Mouse (Mus musculus) liver, embryonic 12.5 days (tissue): Measurements from ENCODE around the gene Hcfc1r1. TPM values are rescaled to one million over a fixed set of nuclear protein-coding genes. Genes with fewer than 3 reads are reported as not detected.

Experiments used
- ATAC-seq: fragments of 200-750 bp; cut with Nextera tagmentation; 2 replicates; pipeline ENCODE4 v1.8.0; 2017; ENCODE audit warnings: moderate number of reproducible peaks, mild to moderate bottlenecking, moderate library complexity
- H3K27ac ChIP-seq: fragments of 300-500 bp; sonication (generic); 2 replicates; pipeline ENCODE4 v1.5.1; 2016; ENCODE audit warnings: mild to moderate bottlenecking
- H3K27me3 ChIP-seq: fragments of 300-500 bp; sonication (generic); replicated peaks from 2 replicates; pipeline ENCODE4 v1.6.1; 2016; ENCODE audit warnings: mild to moderate bottlenecking, moderate library complexity
- H3K36me3 ChIP-seq: fragments of 300-500 bp; sonication (generic); 2 replicates; pipeline ENCODE4 v1.6.1; 2016; ENCODE audit warnings: mild to moderate bottlenecking, moderate library complexity
- H3K4me1 ChIP-seq: fragments of 300-500 bp; sonication (generic); 2 replicates; pipeline ENCODE4 v1.6.1; 2016
- H3K4me2 ChIP-seq: fragments of 300-500 bp; sonication (generic); 2 replicates; pipeline ENCODE4 v1.6.1; 2016; ENCODE audit warnings: mild to moderate bottlenecking, moderate library complexity
- H3K4me3 ChIP-seq: fragments of 300-500 bp; sonication (generic); 2 replicates; pipeline ENCODE4 v1.5.1; 2016; ENCODE audit warnings: mild to moderate bottlenecking, moderate library complexity
- H3K9ac ChIP-seq: fragments of 300-500 bp; sonication (generic); 2 replicates; pipeline ENCODE4 v1.6.1; 2016; ENCODE audit warnings: mild to moderate bottlenecking, moderate library complexity
- H3K9me3 ChIP-seq: fragments of 300-500 bp; sonication (generic); replicated peaks from 2 replicates; pipeline ENCODE4 v1.6.1; 2016; ENCODE audit warnings: mild to moderate bottlenecking, moderate library complexity
- WGBS: fragments of 180-500 bp; shearing (Covaris S2); methylation state at CpG from one replicate; pipeline ENCODE4 v1.1.7; 2016; ENCODE audit not compliant: insufficient replicate concordance; 5-methylcytosine and 5-hydroxymethylcytosine counted together
- polyA plus RNA-seq: library from polyadenylated mRNA; unstranded; fragments of >200 nt; fragmentation: Nextera tagmentation; extraction: Ambion mirVana; gene quantifications from 2 replicates; pipeline ENCODE4 v1.2.1, GENCODE M21; 2016

Hcfc1r1 gene
- polyA plus RNA-seq = 23.6 and 25.5 TPM in 2 replicates

DNA sequence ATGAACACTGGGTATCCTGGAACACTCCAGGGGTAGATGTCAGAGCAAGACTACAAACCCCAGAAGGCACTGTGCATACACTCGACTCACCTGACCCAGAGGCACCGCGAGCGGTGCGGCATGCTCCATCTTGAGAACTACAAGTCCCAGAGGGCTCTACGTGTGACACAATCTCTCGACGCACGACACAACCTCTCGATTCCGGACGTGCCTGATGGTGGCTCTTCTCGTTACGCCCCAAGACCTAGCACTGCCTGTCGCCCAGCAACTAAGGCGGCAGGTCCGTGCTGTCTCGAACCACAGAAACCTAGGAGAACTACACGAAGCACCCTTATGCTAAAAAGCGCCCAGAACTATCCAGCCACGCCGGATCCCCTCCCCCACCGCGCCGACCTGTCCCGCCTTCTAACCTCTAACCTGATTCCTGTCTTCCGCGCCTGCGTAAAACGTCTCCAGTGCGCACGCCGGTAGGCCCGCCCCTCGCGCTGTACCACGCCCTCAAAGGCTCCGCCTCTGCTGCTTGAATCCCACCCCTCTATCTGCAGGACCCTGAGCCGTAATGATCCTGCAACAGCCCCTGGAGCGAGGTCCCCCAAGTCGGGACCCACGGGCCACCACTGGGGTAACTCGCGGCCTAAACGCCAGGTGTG lies at the start of gene Hcfc1r1, which contains the start of gene Thoc6:
Hcfc1r1 (plus strand) TSS at position 173 of the 650 bp plus-strand sequence.
Thoc6 (minus strand) TSS at position 459 of the 650 bp plus-strand sequence.
- H3K4me3 ChIP-seq = peak within 1 kb of the TSS; percentile 65
- peaks cover 57% of the 10 kb centered on the region for H3K4me1 ChIP-seq
- peak within 1 kb of the TSS; percentile 72 for H3K4me2 ChIP-seq
- H3K9me3 ChIP-seq = no peaks in the 10 kb centered on the region
- H3K27ac ChIP-seq = peak within 1 kb of the TSS; percentile 55
- peak; percentile 95 for ATAC-seq
- H3K36me3 ChIP-seq = peaks cover 21% of the 10 kb centered on the region
- peak within 1 kb of the TSS; percentile 64 for H3K9ac ChIP-seq
- H3K27me3 ChIP-seq = peaks cover 40% of the 10 kb centered on the region
- WGBS = under 1% methylated on average over 45 of the region's 45 CpGs

DNA sequence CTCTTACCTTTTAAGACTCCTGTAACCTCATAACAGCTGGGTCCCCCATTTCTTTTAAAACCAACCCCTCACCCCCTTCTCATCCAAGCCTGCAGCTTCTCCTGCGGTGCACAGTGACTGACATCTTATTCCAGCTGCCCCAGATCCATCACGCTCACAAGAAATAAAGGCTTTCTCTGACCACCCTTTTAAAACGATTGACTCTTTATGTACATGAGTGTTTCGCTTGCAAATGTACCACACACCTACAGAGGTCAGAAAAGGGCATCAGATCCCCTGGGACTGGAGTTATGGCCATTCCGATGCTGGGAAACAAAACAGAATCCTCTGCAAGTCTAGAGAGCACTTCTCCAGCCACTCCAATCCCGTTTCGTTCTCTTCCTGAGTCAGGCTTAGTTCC lies 45.6 kb upstream of the Hcfc1r1 start:
- H3K27me3 ChIP-seq = peaks cover 30% of the 10 kb centered on the region
- H3K9ac ChIP-seq = no peak overlapping the region
- no peak overlapping the region for H3K4me3 ChIP-seq
- H3K4me1 ChIP-seq = no peaks in the 10 kb centered on the region
- 34% methylated on average over 7 of the region's 7 CpGs for WGBS
- ATAC-seq = no peak
- no peak overlapping the region for H3K27ac ChIP-seq
- H3K9me3 ChIP-seq = no peaks in the 10 kb centered on the region
- H3K4me2 ChIP-seq = no peak overlapping the region
- H3K36me3 ChIP-seq = no peaks in the 10 kb centered on the region

DNA sequence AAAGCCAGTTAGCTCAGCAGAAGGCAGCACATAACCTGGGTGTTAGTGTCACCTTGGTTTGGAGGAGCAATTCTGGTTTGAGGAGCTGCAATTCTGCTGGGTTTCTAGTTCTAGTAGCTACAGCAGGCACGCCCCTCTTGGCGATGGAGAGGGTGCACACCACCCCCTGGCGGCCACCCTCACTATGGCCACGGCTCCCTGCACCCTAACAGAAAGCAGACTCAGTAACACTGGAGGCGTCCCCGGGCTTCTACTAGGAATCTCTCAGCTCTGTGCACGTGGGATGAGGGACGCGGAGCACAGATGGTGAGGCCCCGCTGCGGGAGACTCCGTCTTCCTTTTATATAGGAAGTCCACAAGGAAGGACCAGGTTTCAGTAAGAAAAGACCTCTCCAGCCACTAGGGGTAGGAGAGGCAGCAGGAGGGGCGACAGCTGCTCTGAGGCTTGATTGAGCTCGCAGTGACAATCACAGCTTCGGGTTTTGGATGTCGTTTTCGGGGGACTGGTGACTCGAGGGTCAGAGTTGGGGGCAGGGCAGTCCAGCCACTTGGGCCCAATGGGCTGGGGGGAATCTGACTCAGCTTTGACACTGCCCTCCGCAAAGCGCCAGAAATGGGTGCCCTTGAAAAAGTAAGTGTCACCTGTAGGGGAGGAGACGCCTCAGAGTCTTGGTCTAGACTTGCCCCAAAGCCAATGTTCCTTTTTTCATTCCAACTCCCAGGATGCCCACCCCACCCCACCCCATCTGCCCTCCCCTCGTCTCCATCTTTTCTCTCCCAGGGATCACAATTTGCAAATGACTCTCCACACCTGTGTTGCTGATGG lies 43.0 kb upstream of the Hcfc1r1 start:
- no peak overlapping the region for H3K9ac ChIP-seq
- 10% methylated on average over 22 of the region's 22 CpGs for WGBS
- H3K4me3 ChIP-seq = no peak overlapping the region
- no peak overlapping the region for H3K27ac ChIP-seq
- H3K4me2 ChIP-seq = peak overlapping the region; percentile 46
- H3K27me3 ChIP-seq = peaks cover 43% of the 10 kb centered on the region
- peak; percentile 64; the same call in 1 of the 2 replicates for ATAC-seq
- no peaks in the 10 kb centered on the region for H3K9me3 ChIP-seq
- H3K36me3 ChIP-seq = no peaks in the 10 kb centered on the region
- H3K4me1 ChIP-seq = no peaks in the 10 kb centered on the region

DNA sequence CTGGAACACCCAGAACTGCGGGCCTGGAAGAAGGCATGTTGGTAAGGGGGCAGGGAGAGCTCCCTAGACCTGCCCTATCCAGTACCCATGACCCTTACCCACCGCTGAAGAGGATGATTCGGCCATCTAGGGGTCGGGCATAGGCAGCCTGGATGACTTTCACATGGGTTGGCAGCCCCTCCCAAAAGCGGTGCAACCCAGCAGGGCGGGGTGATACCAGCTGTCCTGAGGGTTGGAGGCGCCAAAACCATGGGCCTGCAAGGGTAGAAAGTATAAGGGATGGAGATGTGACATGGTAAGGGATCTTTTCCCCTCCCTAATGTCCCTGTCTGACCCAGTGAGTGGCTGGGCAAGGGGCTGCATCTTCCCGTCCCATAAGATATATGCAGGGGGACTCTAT lies 42.2 kb upstream of the Hcfc1r1 start:
- H3K36me3 ChIP-seq = no peaks in the 10 kb centered on the region
- H3K27ac ChIP-seq = no peak overlapping the region
- H3K9ac ChIP-seq = no peak overlapping the region
- 54% methylated on average over 8 of the region's 8 CpGs for WGBS
- no peak for ATAC-seq
- no peak overlapping the region for H3K4me2 ChIP-seq
- peaks cover 51% of the 10 kb centered on the region for H3K27me3 ChIP-seq
- no peaks in the 10 kb centered on the region for H3K4me1 ChIP-seq
- no peak overlapping the region for H3K4me3 ChIP-seq
- H3K9me3 ChIP-seq = no peaks in the 10 kb centered on the region

DNA sequence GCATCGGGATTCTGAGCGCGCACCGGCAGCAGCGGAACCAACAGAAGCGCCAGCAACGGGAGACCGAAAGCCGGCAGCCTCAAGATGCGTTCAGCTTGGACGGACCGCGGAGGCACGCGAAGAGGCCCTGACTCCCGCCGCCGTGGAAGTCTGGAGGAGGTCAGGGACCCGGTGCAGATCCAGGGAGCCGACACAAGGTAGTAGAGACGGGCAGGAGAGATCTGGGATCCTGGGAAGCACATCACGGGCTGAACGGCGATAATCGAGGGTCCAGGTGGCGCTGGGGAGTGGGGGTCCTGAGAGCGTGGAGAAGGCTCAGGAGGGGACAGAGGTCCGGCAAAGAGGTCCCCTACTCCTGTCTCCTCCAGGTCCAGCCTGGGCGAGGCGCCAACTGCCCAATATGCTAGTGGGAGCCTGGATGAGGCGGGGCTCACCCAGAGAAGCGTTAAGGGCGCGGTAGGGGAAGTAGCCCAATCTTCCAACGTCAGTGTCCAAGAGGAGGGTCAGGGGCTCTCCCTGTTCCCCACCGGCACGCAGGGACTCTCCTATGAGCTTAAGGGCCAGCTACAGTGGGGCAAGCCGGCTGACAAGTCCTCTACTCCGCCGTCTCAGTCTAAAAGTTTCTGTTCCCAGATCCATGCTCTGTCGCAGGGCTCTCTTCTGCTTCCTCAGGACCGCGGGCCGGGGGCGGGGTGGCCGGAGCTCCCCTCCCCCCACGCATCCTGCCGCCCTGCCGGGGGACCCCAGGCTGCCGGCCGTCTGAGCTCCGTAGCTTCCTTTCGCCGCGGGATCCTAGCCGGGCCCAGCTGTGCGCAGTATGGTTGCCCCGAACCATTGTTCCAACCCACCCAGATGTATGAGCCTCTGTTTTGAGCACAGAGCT lies 28.5 kb upstream of the Hcfc1r1 start, which contains the start of gene Mmp25:
Mmp25 (minus strand) TSS at position 665 of the 883 bp plus-strand sequence.
- H3K27me3 ChIP-seq = peaks cover 56% of the 10 kb centered on the region
- peak within 1 kb of the TSS; percentile 44 for H3K4me3 ChIP-seq
- no peaks in the 10 kb centered on the region for H3K36me3 ChIP-seq
- no peak within 1 kb of the TSS for H3K27ac ChIP-seq
- WGBS = 1% methylated on average over 58 of the region's 58 CpGs
- no peak for ATAC-seq
- no peaks in the 10 kb centered on the region for H3K4me1 ChIP-seq
- no peaks in the 10 kb centered on the region for H3K9me3 ChIP-seq
- H3K9ac ChIP-seq = peak within 1 kb of the TSS; percentile 9; the same call in 1 of the 2 replicates
- peak within 1 kb of the TSS; percentile 64 for H3K4me2 ChIP-seq

DNA sequence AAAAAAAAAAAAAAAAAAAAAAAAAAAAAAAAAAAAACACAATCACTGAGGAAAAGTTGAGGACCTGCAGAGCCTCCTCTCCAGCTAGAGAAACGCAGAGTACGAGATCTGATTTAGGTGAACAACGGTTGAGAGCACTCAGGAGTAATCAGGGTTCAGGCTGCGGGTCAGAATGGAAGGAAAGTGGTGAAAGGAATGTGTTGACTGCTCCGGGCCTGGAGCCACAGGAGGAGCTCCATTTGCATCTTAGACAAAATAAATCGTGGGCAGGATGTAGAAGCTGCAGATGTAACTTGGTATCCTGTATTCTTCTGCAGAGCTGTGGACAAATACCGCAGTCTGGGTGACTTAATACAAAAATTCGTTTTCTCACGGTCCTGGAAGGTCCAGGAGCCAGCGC lies 27.5 kb upstream of the Hcfc1r1 start:
- no peaks in the 10 kb centered on the region for H3K4me1 ChIP-seq
- peaks cover 57% of the 10 kb centered on the region for H3K27me3 ChIP-seq
- no peak for ATAC-seq
- H3K4me2 ChIP-seq = no peak overlapping the region
- H3K27ac ChIP-seq = no peak overlapping the region
- no peaks in the 10 kb centered on the region for H3K9me3 ChIP-seq
- H3K4me3 ChIP-seq = no peak overlapping the region
- WGBS = 42% methylated on average over 10 of the region's 10 CpGs
- H3K9ac ChIP-seq = no peak overlapping the region
- no peaks in the 10 kb centered on the region for H3K36me3 ChIP-seq

DNA sequence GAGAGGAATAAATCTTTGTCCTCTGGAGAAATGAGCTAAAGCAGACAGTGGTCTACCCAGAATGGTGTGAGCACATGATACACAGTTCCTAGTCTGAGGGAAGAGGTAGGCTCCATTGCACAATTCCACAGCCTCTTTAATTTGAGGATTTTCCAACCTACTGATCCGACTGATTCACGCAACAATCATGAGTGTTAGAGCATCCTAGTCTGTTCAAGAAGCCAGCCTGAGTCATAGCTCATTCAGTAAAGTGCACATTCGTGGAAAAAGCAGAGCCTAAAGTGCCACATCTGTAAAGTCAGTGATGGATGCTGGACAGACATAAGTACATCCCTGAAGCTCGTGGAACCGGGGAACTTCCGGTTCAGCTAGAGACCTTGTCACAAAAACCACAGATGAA lies 22.0 kb upstream of the Hcfc1r1 start:
- no peak overlapping the region for H3K9ac ChIP-seq
- WGBS = 63% methylated on average over 6 of the region's 6 CpGs
- H3K4me2 ChIP-seq = no peak overlapping the region
- H3K27ac ChIP-seq = no peak overlapping the region
- no peak for ATAC-seq
- no peaks in the 10 kb centered on the region for H3K36me3 ChIP-seq
- peaks cover 26% of the 10 kb centered on the region for H3K27me3 ChIP-seq
- no peaks in the 10 kb centered on the region for H3K9me3 ChIP-seq
- H3K4me1 ChIP-seq = no peaks in the 10 kb centered on the region
- H3K4me3 ChIP-seq = no peak overlapping the region

DNA sequence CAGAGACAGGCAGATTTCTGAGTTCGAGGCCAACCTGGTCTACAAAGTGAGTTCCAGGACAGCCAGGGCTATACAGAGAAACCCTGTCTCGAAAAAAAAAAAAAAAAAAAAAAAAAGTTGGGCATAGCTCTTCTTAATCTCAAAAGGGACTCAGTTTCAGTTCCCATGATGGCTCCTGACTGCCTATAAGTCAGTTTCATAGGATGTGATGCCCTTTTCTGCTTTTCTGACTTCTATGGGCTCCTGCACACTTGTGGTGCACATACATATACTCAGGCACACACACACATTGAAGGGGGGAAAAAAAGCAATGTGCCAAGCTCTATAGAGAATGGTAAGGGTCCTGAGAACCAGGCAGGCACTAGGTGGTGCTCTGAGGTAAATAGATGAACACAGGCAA lies 20.1 kb upstream of the Hcfc1r1 start:
- Histone ChIP-seq H3K9ac (no peak overlapping the region), H3K4me2 (no peak overlapping the region), H3K9me3 (no peaks in the 10 kb centered on the region), H3K4me1 (no peaks in the 10 kb centered on the region), H3K27me3 (peaks cover 24% of the 10 kb centered on the region; the same call in 1 of the 2 replicates), H3K36me3 (no peaks in the 10 kb centered on the region), H3K4me3 (no peak overlapping the region), H3K27ac (no peak overlapping the region)
- 32% methylated on average over 2 of the region's 2 CpGs for WGBS
- ATAC-seq = no peak

DNA sequence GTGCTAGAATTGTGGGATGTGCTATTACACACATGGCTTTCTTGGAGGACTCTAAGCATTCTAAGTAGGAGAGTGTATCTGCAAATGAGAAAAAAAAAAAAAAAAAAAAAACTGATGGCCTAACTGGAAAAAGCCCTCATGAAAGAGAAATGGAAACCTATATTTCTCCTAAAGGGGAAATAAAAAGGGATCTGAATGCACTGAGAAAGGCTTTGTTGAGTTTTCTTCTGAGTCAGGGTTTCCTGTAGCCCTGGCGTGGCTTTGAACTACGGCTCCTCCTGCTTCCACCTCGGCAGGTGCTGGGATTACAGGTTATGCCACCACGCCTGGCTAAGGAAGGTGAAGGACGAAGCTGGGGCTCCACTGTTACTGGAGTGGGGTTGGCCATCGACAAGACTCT lies 19.4 kb upstream of the Hcfc1r1 start:
- H3K9me3 ChIP-seq = no peaks in the 10 kb centered on the region
- WGBS = 37% methylated on average over 6 of the region's 6 CpGs

DNA sequence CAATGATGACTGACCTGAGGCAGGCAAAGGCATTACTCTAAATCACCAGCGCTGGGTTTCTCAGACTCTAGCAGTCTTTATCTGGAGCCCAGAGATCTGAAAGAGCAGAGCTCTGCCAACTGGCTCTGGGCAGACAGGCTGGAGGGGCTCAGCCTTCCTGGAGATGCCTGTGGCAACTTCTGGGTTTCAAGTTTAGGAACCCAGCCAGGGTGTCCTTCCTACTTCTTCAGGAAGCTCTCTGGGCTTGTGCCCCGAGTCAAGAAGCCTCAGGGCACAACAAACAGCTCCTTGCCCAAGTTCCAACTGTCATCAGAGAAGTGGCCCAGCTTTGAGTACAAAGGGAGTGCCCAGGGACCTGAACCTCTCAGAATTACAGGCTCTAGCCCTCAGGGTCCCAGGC lies 19.0 kb upstream of the Hcfc1r1 start:
- no peaks in the 10 kb centered on the region for H3K36me3 ChIP-seq
- H3K27me3 ChIP-seq = peaks cover 32% of the 10 kb centered on the region
- no peak overlapping the region for H3K27ac ChIP-seq
- WGBS = 33% methylated on average over 2 of the region's 2 CpGs
- no peak overlapping the region for H3K4me3 ChIP-seq
- no peak overlapping the region for H3K4me2 ChIP-seq
- no peak overlapping the region for H3K9ac ChIP-seq
- no peak for ATAC-seq
- H3K4me1 ChIP-seq = no peaks in the 10 kb centered on the region
- no peaks in the 10 kb centered on the region for H3K9me3 ChIP-seq

More for the DNA sequence above, 19.4 kb upstream of the Hcfc1r1 start:
- Histone ChIP-seq H3K27me3 (peaks cover 29% of the 10 kb centered on the region; the same call in 1 of the 2 replicates), H3K4me1 (no peaks in the 10 kb centered on the region), H3K27ac (no peak overlapping the region), H3K36me3 (no peaks in the 10 kb centered on the region), H3K9ac (no peak overlapping the region), H3K4me3 (no peak overlapping the region), H3K4me2 (no peak overlapping the region)
- ATAC-seq = no peak

DNA sequence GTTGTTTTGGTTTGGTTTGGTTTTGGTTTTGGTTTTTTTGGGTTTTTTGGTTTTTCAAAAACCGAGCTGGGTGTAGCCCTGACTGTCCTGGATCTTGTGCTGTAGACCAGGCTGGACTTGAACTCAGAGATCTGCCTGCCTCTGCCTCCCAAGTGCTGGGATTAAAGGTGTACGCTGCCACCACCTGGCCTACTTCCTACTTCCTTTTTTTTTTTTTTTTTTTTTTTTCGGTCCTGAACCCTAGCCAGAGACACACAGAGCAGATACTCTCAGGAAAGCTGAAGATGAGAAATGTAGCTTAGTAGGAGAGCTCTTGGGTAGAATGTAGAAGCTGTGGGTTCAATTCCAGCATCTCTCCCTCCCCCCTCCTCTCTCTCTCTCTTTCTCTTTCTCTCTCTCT lies 14.9 kb upstream of the Hcfc1r1 start:
- Histone ChIP-seq H3K4me3 (no peak overlapping the region), H3K36me3 (no peaks in the 10 kb centered on the region), H3K9ac (no peak overlapping the region), H3K27me3 (peaks cover 65% of the 10 kb centered on the region), H3K4me2 (no peak overlapping the region), H3K9me3 (no peaks in the 10 kb centered on the region), H3K27ac (no peak overlapping the region), H3K4me1 (no peaks in the 10 kb centered on the region)
- WGBS = 56% methylated on average over 3 of the region's 3 CpGs
- no peak for ATAC-seq
